Mouse (Mus musculus): ENCODE measurements around the gene Vgll3.

Gene Vgll3

GRCm38 (mm10) chr16:65814918-65815881, at the start of gene Vgll3:
TSS of gene Vgll3 (plus strand) at chr16:65815257.
- no peak for DNase-seq (ENCODE audit: extremely low read depth, low read depth, low spot score)

- DNase-seq (ENCODE audit: extremely low read depth, low read depth, low spot score), result no peak
Measured at GRCm38 (mm10) chr16:65765976-65766375, 49.1 kb upstream of the Vgll3 start.

- no peak for DNase-seq (ENCODE audit: extremely low read depth, low read depth, low spot score)
Measured at GRCm38 (mm10) chr16:65785959-65786358, 29.1 kb upstream of the Vgll3 start.

- no peak for DNase-seq (ENCODE audit: extremely low read depth, low read depth, low spot score)
Measured at GRCm38 (mm10) chr16:65816059-65816458, 1.0 kb downstream of the Vgll3 start.

GRCm38 (mm10) chr16:65818779-65819178, 3.7 kb downstream of the Vgll3 start:
- no peak for DNase-seq (ENCODE audit: extremely low read depth, low read depth, low spot score)

GRCm38 (mm10) chr16:65820803-65821202, 5.7 kb downstream of the Vgll3 start:
- no peak for DNase-seq (ENCODE audit: extremely low read depth, low read depth, low spot score)

GRCm38 (mm10) chr16:65823721-65824120, 8.7 kb downstream of the Vgll3 start:
- DNase-seq (ENCODE audit: extremely low read depth, low read depth, low spot score), result no peak

GRCm38 (mm10) chr16:65828141-65828565, 13.1 kb downstream of the Vgll3 start:
- no peak for DNase-seq (ENCODE audit: extremely low read depth, low read depth, low spot score)

GRCm38 (mm10) chr16:65829096-65829495, 14.0 kb downstream of the Vgll3 start:
- DNase-seq (ENCODE audit: extremely low read depth, low read depth, low spot score), result no peak

GRCm38 (mm10) chr16:65834721-65835120, 19.7 kb downstream of the Vgll3 start:
- no peak for DNase-seq (ENCODE audit: extremely low read depth, low read depth, low spot score)

- no peak for DNase-seq (ENCODE audit: extremely low read depth, low read depth, low spot score)
Measured at GRCm38 (mm10) chr16:65850126-65850525, 35.1 kb downstream of the Vgll3 start.

- no peak for DNase-seq (ENCODE audit: extremely low read depth, low read depth, low spot score)
Measured at GRCm38 (mm10) chr16:65864471-65864870, 49.4 kb downstream of the Vgll3 start.

GRCm38 (mm10) chr16:65867927-65868326, 52.9 kb downstream of the Vgll3 start:
- DNase-seq (ENCODE audit: extremely low read depth, low read depth, low spot score), result no peak

GRCm38 (mm10) chr16:65868933-65869332, 53.9 kb downstream of the Vgll3 start:
- DNase-seq (ENCODE audit: extremely low read depth, low read depth, low spot score), result no peak

GRCm38 (mm10) chr16:65888940-65889339, 73.9 kb downstream of the Vgll3 start:
- DNase-seq (ENCODE audit: extremely low read depth, low read depth, low spot score), result no peak

Measured in fat pad, adult 2 months (tissue).